Mouse (Mus musculus) spleen, postnatal 36 days (tissue): ENCODE data around the gene Anp32a.

Experiments used
- DNase-seq, 2 experiments: peaks; one replicate each; pipeline ENCODE4 v3.0.0; 2022; ENCODE audit warnings: low spot score in 2 of 2, mixed read lengths in 1 of 2

Gene Anp32a

DNA sequence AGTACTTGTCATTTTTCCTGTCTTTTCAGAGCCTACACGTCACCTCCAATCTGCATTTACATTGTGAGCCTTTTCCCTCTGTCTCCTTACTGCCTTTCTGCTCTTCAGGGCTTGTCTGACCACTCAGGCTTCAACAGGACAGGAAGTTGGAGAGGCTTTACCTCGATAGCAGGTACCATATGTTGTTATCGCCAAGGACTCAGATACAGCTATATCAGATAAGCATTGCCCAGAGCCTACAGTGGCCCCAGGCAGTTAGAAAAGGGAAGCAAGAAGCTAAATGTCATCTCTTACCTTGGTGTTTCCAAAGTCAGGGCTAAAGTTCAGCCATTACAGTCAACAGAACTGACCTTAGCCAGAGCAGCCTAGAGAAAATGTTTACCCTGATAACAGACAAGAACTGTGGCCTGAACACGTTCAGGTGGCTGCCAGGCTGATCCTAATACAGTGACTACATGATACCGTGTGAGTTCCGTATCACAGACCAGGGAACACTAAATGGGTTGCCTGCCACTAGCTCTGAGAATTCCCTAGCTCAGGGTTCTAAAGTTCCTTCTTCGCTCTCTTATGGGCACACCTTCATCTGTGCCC, 65.4 kb downstream of the Anp32a start:
- DNase-seq: no peak

- DNase-seq: no peak
Measured at GRCm38 (mm10) chr9:62407357-62408146, 66.5 kb downstream of the Anp32a start.

- no peak for DNase-seq
Measured at GRCm38 (mm10) chr9:62418742-62419141, 77.6 kb downstream of the Anp32a start.

DNA sequence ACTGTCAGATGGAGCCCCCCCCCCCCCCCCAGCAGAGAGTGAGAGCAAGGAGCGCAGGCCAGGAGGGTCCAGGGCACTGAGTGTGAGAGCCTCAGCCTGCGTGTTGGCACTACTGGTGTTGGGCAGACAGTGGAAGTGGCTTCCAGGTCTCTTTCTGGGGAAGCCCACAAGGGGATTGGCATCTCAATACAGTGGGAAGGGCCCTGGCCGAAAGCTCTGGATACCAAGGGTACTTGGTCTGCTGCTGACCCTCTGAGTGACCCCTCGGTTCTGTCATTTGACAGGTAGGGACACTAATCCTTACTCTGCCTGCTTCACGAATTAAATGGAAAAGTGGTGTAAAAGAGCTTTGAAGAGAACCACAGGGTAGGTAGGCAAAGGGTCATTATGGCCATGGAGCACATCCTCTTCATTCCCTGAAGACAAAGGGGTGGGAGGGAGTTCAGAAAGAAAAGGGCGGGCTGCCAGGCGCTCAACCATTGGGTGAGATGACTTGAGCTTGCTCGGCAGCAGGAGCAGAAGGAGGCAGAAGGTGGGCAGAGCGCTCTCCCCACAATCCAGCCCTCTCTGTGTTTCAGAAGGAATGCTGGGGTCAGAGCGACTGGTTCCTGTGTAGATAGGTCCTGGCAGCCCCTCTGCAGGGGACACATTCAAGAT, 79.3 kb downstream of the Anp32a start:
- DNase-seq: no peak

GRCm38 (mm10) chr9:62421027-62421426, 79.9 kb downstream of the Anp32a start:
- DNase-seq: peak; percentile 58 to 64

GRCm38 (mm10) chr9:62421911-62422310, 80.8 kb downstream of the Anp32a start:
- DNase-seq: no peak

- no peak for DNase-seq
Measured at GRCm38 (mm10) chr9:62422926-62423325, 81.8 kb downstream of the Anp32a start.

GRCm38 (mm10) chr9:62423871-62424270, 82.8 kb downstream of the Anp32a start:
- no peak for DNase-seq

DNA sequence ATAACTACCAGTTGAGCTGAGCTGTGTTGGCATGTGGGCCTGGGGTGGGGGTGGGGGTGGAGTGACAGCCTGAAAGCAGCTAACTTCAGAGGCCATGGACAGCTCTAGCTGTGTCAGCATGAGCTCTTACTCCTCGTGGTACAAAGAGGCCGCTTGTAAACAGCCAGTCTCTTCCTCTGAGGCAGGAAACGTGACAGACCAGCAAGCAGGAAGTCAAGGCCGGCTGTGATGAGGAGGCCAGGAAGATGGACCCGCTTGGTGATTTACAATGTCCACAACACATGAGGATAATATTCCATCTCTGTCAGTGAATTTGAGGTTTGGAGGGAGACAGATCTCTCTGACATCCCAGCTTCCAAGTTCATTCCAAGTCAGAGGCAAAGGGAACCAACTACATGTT, 84.2 kb downstream of the Anp32a start:
- DNase-seq: peak; percentile 18 to 19

DNA sequence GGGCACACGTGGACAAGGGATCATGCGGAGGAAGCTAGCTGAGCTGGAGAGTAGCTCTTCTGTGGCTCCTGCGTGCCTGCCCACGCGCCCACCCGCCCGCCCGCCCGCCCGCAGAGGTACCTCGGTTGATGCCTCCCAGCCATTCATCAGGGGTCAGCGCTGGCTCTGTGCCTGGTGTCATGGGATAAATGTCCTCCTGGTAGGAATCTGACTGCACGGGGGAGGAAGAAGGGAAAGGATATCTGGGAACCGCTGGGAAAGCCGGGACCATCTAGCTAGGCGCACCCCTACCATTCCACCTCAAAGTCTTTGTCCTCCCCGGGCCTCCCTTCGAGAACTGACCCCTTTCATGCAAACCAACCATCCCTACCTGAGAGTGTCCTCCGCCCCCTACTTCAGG, 84.9 kb downstream of the Anp32a start:
- DNase-seq: no peak

DNA sequence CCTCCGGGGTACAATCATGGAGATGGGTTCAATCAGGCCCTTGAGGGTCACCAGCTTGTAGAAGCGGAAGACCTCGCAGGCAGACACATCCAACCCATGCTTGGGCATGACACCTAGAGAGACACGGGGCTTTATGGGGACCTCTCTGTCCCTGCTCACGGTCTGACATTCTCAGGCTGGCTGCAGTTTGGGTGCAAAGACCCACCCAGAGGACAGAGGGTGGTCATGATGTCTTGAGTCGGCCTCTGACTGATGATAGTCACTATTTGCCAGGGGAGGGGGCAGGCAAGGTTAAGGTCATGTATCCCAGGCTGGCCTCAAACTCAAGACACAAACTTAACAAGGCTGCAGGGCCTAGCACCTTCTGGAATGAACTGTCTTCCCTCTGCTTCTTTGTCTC, 85.4 kb downstream of the Anp32a start:
- DNase-seq: no peak

GRCm38 (mm10) chr9:62427010-62427409, 85.9 kb downstream of the Anp32a start:
- no peak for DNase-seq
